21 mouse cellular contexts compared by ENCODE assay signal in the genomic region with DNA sequence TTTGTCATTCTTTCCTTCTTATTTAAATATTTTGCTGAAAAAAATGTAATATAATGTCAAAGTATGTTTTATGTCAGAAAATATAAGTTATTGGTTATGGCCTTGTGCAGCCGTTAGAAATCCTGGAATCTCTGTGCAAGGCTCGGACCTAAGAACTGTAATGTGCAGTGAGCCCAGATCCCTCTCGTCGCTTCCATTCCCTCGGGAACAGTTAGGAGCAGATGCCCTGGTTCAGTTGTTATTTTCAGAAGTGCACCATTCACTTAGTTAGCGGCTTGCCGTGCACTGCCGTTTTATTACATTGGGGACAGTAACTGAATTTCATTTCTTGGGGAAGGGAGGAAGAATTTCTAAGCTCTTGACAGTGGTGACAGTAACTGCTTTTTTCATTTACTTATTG.
"Had no signal": no experiment of that assay in that cellular context is flagged by ENCODE, and none has a peak within 500 bp of the region (broad histone marks: within the 10 kb centered on the region; RNA-seq: fewer than 3 reads in every experiment).

No protein-coding gene starts in this region.

- H3K27ac ChIP-seq: kidney, postnatal 0 days; layer of hippocampus, adult 2 months; limb, embryonic 10.5 days; limb, embryonic 13.5 days; liver, embryonic 12.5 days; liver, embryonic 15.5 days; lung, embryonic 15.5 days; midbrain, embryonic 12.5 days; neural tube, embryonic 13.5 days; stomach, embryonic 15.5 days had no signal

- H3K4me2 ChIP-seq: limb, embryonic 13.5 days; liver, embryonic 12.5 days; liver, embryonic 15.5 days; lung, embryonic 15.5 days; midbrain, embryonic 12.5 days; neural tube, embryonic 13.5 days; stomach, embryonic 15.5 days had no signal

- H3K27me3 ChIP-seq: limb, embryonic 13.5 days; liver, embryonic 12.5 days; liver, embryonic 15.5 days; lung, embryonic 15.5 days; megakaryocyte, embryonic 14.5 days; midbrain, embryonic 12.5 days; neural tube, embryonic 13.5 days; stomach, embryonic 15.5 days had no signal

- H3K36me3 ChIP-seq: stomach, embryonic 15.5 days had no signal

- H3K9me3 ChIP-seq: limb, embryonic 10.5 days; limb, embryonic 13.5 days; liver, embryonic 12.5 days; liver, embryonic 15.5 days; lung, embryonic 15.5 days; megakaryocyte, embryonic 14.5 days; midbrain, embryonic 12.5 days; neural tube, embryonic 13.5 days; stomach, embryonic 15.5 days had no signal

- ATAC-seq: liver, embryonic 12.5 days had no signal

- H3K9ac ChIP-seq: limb, embryonic 13.5 days; liver, embryonic 12.5 days; liver, embryonic 15.5 days; lung, embryonic 15.5 days; midbrain, embryonic 12.5 days; neural tube, embryonic 13.5 days; stomach, embryonic 15.5 days had no signal

- H3K4me3 ChIP-seq: layer of hippocampus, adult 2 months; limb, embryonic 10.5 days; limb, embryonic 13.5 days; liver, embryonic 12.5 days; liver, embryonic 15.5 days; lung, embryonic 15.5 days; megakaryocyte, embryonic 14.5 days; midbrain, embryonic 12.5 days; neural tube, embryonic 13.5 days; stomach, embryonic 15.5 days had no signal

- H3K4me1 ChIP-seq: limb, embryonic 10.5 days; liver, embryonic 12.5 days; liver, embryonic 15.5 days; lung, embryonic 15.5 days; megakaryocyte, embryonic 14.5 days; midbrain, embryonic 12.5 days; stomach, embryonic 15.5 days had no signal

- DNase-seq: kidney, adult 2 months; kidney, postnatal 25 days; layer of hippocampus, adult 9-11 months; liver; lung, adult 18-20 months; lung, postnatal 10 days; lung, postnatal 36 days; right cerebral cortex, postnatal 25 days; spleen, adult 18-20 months; thymus, postnatal 25 days had no signal
